Mouse (Mus musculus): ENCODE measurements around the gene Zfp346. TPM values are rescaled to one million over a fixed set of nuclear protein-coding genes. Genes with fewer than 3 reads are reported as not detected.

The Zfp346 gene
- total and polyA plus RNA-seq, 2 experiments from 2014 or later: 20.5 to 32.8 TPM

- ATAC-seq (no peak), DNase-seq (no peak)
- peaks cover 7% of the 10 kb centered on the region; the same call in 1 of the 2 replicates for H3K4me1 ChIP-seq (ENCODE audit: insufficient read depth)
- no peaks in the 10 kb centered on the region for H3K9me3 ChIP-seq (ENCODE audit: low read length)
- no peaks in the 10 kb centered on the region for H3K27me3 ChIP-seq (ENCODE audit: insufficient read depth, low read length)
- TF ChIP-seq CTCF (IDR thresholded peaks at IDR 0.05; ENCODE audit: low read depth): no peak
- no peak overlapping the region for H3K4me2 ChIP-seq (ENCODE audit: low read depth)
- H3K36me3 ChIP-seq (ENCODE audit: insufficient read depth): no peaks in the 10 kb centered on the region
- H3K9ac ChIP-seq: no peak overlapping the region
- H3K4me3 ChIP-seq (ENCODE audit: low read depth, low read length): no peak overlapping the region
- H3K27ac ChIP-seq (ENCODE audit: low read depth, low read length): no peak overlapping the region
- WGBS: 81% methylated on average over 11 of the region's 11 CpGs
These were observed 69.2 kb downstream of the Zfp346 start for GRCm38 (mm10) chr13:55174347-55174746.

- no peak for TF ChIP-seq CTCF (IDR thresholded peaks at IDR 0.05; ENCODE audit: low read depth)
- H3K4me1 ChIP-seq (ENCODE audit: insufficient read depth): peaks cover 7% of the 10 kb centered on the region; the same call in 1 of the 2 replicates
- 91% methylated on average over 6 of the region's 6 CpGs for WGBS
- no peaks in the 10 kb centered on the region for H3K9me3 ChIP-seq (ENCODE audit: low read length)
- H3K4me3 ChIP-seq (ENCODE audit: low read depth, low read length): no peak overlapping the region
- no peaks in the 10 kb centered on the region for H3K27me3 ChIP-seq (ENCODE audit: insufficient read depth, low read length)
- H3K36me3 ChIP-seq (ENCODE audit: insufficient read depth): no peaks in the 10 kb centered on the region
- no peak overlapping the region for H3K27ac ChIP-seq (ENCODE audit: low read depth, low read length)
- ATAC-seq (no peak), DNase-seq (no peak)
- H3K9ac ChIP-seq: no peak overlapping the region
- no peak overlapping the region for H3K4me2 ChIP-seq (ENCODE audit: low read depth)
These were observed 71.2 kb downstream of the Zfp346 start for GRCm38 (mm10) chr13:55176265-55176664.

- ATAC-seq: no peak
- Histone ChIP-seq H3K27ac (ENCODE audit: low read depth, low read length) (peak overlapping the region; percentile 29; the same call in 1 of the 2 replicates), H3K4me2 (ENCODE audit: low read depth) (no peak overlapping the region), H3K4me1 (ENCODE audit: insufficient read depth) (no peaks in the 10 kb centered on the region), H3K9ac (no peak overlapping the region), H3K36me3 (ENCODE audit: insufficient read depth) (no peaks in the 10 kb centered on the region), H3K9me3 (ENCODE audit: low read length) (no peaks in the 10 kb centered on the region), H3K4me3 (ENCODE audit: low read depth, low read length) (no peak overlapping the region), H3K27me3 (ENCODE audit: insufficient read depth, low read length) (no peaks in the 10 kb centered on the region)
- WGBS: 55% methylated on average over 4 of the region's 4 CpGs
- TF ChIP-seq CTCF (IDR thresholded peaks at IDR 0.05; ENCODE audit: low read depth): peak; percentile 49
- DNase-seq: no peak
These were observed 72.9 kb downstream of the Zfp346 start for GRCm38 (mm10) chr13:55177903-55178496.

- ATAC-seq (no peak), DNase-seq (peak; percentile 86)
- Histone ChIP-seq H3K4me2 (ENCODE audit: low read depth) (no peak overlapping the region), H3K9ac (no peak overlapping the region), H3K4me3 (ENCODE audit: low read depth, low read length) (no peak overlapping the region), H3K27ac (ENCODE audit: low read depth, low read length) (no peak overlapping the region), H3K4me1 (ENCODE audit: insufficient read depth) (no peaks in the 10 kb centered on the region), H3K9me3 (ENCODE audit: low read length) (no peaks in the 10 kb centered on the region), H3K36me3 (ENCODE audit: insufficient read depth) (no peaks in the 10 kb centered on the region), H3K27me3 (ENCODE audit: insufficient read depth, low read length) (no peaks in the 10 kb centered on the region)
- TF ChIP-seq CTCF (IDR thresholded peaks at IDR 0.05; ENCODE audit: low read depth): peak; percentile 91
- 36% methylated on average over 2 of the region's 2 CpGs for WGBS
These were observed 73.4 kb downstream of the Zfp346 start for GRCm38 (mm10) chr13:55178556-55178955.

GRCm38 (mm10) chr13:55179591-55179990 lies 74.5 kb downstream of the Zfp346 start:
- no peaks in the 10 kb centered on the region for H3K27me3 ChIP-seq (ENCODE audit: insufficient read depth, low read length)
- H3K36me3 ChIP-seq (ENCODE audit: insufficient read depth): no peaks in the 10 kb centered on the region
- TF ChIP-seq CTCF (IDR thresholded peaks at IDR 0.05; ENCODE audit: low read depth): no peak
- DNase-seq: peak; percentile 46
- H3K4me3 ChIP-seq (ENCODE audit: low read depth, low read length): no peak overlapping the region
- H3K27ac ChIP-seq (ENCODE audit: low read depth, low read length): no peak overlapping the region
- 71% methylated on average over 3 of the region's 3 CpGs for WGBS
- H3K4me1 ChIP-seq (ENCODE audit: insufficient read depth): no peaks in the 10 kb centered on the region
- no peak overlapping the region for H3K9ac ChIP-seq
- H3K4me2 ChIP-seq (ENCODE audit: low read depth): no peak overlapping the region
- no peaks in the 10 kb centered on the region for H3K9me3 ChIP-seq (ENCODE audit: low read length)
- ATAC-seq: no peak

GRCm38 (mm10) chr13:55181786-55182172 lies 76.7 kb downstream of the Zfp346 start:
- TF ChIP-seq CTCF (IDR thresholded peaks at IDR 0.05; ENCODE audit: low read depth): no peak
- WGBS: 77% methylated on average over 2 of the region's 2 CpGs
- no peaks in the 10 kb centered on the region for H3K36me3 ChIP-seq (ENCODE audit: insufficient read depth)
- peak overlapping the region; percentile 43 for H3K4me2 ChIP-seq (ENCODE audit: low read depth)
- peak overlapping the region; percentile 30; the same call in 1 of the 2 replicates for H3K4me3 ChIP-seq (ENCODE audit: low read depth, low read length)
- H3K27me3 ChIP-seq (ENCODE audit: insufficient read depth, low read length): no peaks in the 10 kb centered on the region
- DNase-seq (no peak), ATAC-seq (no peak)
- no peak overlapping the region for H3K9ac ChIP-seq
- no peaks in the 10 kb centered on the region for H3K9me3 ChIP-seq (ENCODE audit: low read length)
- H3K27ac ChIP-seq (ENCODE audit: low read depth, low read length): peak overlapping the region; percentile 82; the same call in 1 of the 2 replicates
- no peaks in the 10 kb centered on the region for H3K4me1 ChIP-seq (ENCODE audit: insufficient read depth)

- peak overlapping the region; percentile 34; the same call in 1 of the 2 replicates for H3K9ac ChIP-seq
- no peaks in the 10 kb centered on the region for H3K27me3 ChIP-seq (ENCODE audit: insufficient read depth, low read length)
- no peaks in the 10 kb centered on the region for H3K4me1 ChIP-seq (ENCODE audit: insufficient read depth)
- peak; percentile 61 for TF ChIP-seq CTCF (IDR thresholded peaks at IDR 0.05; ENCODE audit: low read depth)
- no peaks in the 10 kb centered on the region for H3K9me3 ChIP-seq (ENCODE audit: low read length)
- H3K4me3 ChIP-seq (ENCODE audit: low read depth, low read length): peak overlapping the region; percentile 30
- H3K27ac ChIP-seq (ENCODE audit: low read depth, low read length): peak overlapping the region; percentile 82
- WGBS: 5% methylated on average over 23 of the region's 23 CpGs
- H3K36me3 ChIP-seq (ENCODE audit: insufficient read depth): no peaks in the 10 kb centered on the region
- H3K4me2 ChIP-seq (ENCODE audit: low read depth): peak overlapping the region; percentile 43
- ATAC-seq (peak; percentile 90), DNase-seq (peak; percentile 88)
These were observed 77.2 kb downstream of the Zfp346 start for GRCm38 (mm10) chr13:55182173-55182894.

Data from forebrain, postnatal 0 days (tissue).